Mouse (Mus musculus): Measurements from ENCODE around the gene Klhl36.
"Not testable (repeated sequence)": the region's sequence is repeated elsewhere in the genome, so short reads cannot be mapped to it uniquely, and the experiment has no call there.

Gene Klhl36

GRCm38 (mm10) chr8:119835270-119835669 is 26.8 kb upstream of the Klhl36 start:
- no peak for DNase-seq (ENCODE audit: low spot score in 2 of 2)

GRCm38 (mm10) chr8:119836831-119837230 is 25.2 kb upstream of the Klhl36 start:
- DNase-seq (ENCODE audit: low spot score in 2 of 2) = no peak

GRCm38 (mm10) chr8:119837553-119838071 is 24.5 kb upstream of the Klhl36 start:
- peak in 1 of 2 experiments; percentile 14 for DNase-seq (ENCODE audit: low spot score in 2 of 2)

- DNase-seq (ENCODE audit: low spot score in 2 of 2) = no peak
These were observed 23.7 kb upstream of the Klhl36 start for GRCm38 (mm10) chr8:119838100-119838982.

GRCm38 (mm10) chr8:119838983-119839340 is 23.1 kb upstream of the Klhl36 start:
- DNase-seq (ENCODE audit: low spot score in 2 of 2) = no peak

GRCm38 (mm10) chr8:119839419-119840021 is 22.5 kb upstream of the Klhl36 start:
- DNase-seq (ENCODE audit: low spot score in 2 of 2) = no peak

- DNase-seq (ENCODE audit: low spot score in 2 of 2) = peak; percentile 96 to 98
These were observed 21.7 kb upstream of the Klhl36 start, which contains the start of gene Cotl1 for GRCm38 (mm10) chr8:119840275-119840808. Gene Cotl1 (minus strand): TSS chr8:119840544.

GRCm38 (mm10) chr8:119840905-119841411 is 21.1 kb upstream of the Klhl36 start:
- no peak for DNase-seq (ENCODE audit: low spot score in 2 of 2)

GRCm38 (mm10) chr8:119843444-119843843 is 18.6 kb upstream of the Klhl36 start:
- peak in 1 of 2 experiments; percentile 76 for DNase-seq (ENCODE audit: low spot score in 2 of 2)

GRCm38 (mm10) chr8:119844577-119844976 is 17.5 kb upstream of the Klhl36 start:
- no peak for DNase-seq (ENCODE audit: low spot score in 2 of 2)

- DNase-seq (ENCODE audit: low spot score in 2 of 2) = not testable (repeated sequence)
These were observed 16.3 kb upstream of the Klhl36 start for GRCm38 (mm10) chr8:119845741-119846140.

- no peak for DNase-seq (ENCODE audit: low spot score in 2 of 2)
These were observed 14.7 kb upstream of the Klhl36 start for GRCm38 (mm10) chr8:119847232-119847922.

- DNase-seq (ENCODE audit: low spot score in 2 of 2) = no peak
These were observed 8.5 kb upstream of the Klhl36 start for GRCm38 (mm10) chr8:119853521-119853920.

GRCm38 (mm10) chr8:119854035-119854434 is 8.0 kb upstream of the Klhl36 start:
- no peak for DNase-seq (ENCODE audit: low spot score in 2 of 2)

GRCm38 (mm10) chr8:119855656-119856055 is 6.4 kb upstream of the Klhl36 start:
- no peak for DNase-seq (ENCODE audit: low spot score in 2 of 2)

- no peak for DNase-seq (ENCODE audit: low spot score in 2 of 2)
These were observed 4.3 kb upstream of the Klhl36 start for GRCm38 (mm10) chr8:119857767-119858166.

GRCm38 (mm10) chr8:119862390-119862734 is 296 bp downstream of the Klhl36 start:
- DNase-seq (ENCODE audit: low spot score in 2 of 2) = no peak

GRCm38 (mm10) chr8:119862749-119863148 is 683 bp downstream of the Klhl36 start:
- DNase-seq (ENCODE audit: low spot score in 2 of 2) = no peak

- DNase-seq (ENCODE audit: low spot score in 2 of 2) = no peak
These were observed 7.5 kb downstream of the Klhl36 start for GRCm38 (mm10) chr8:119869616-119870015.

GRCm38 (mm10) chr8:119873181-119873580 is 11.1 kb downstream of the Klhl36 start:
- no peak for DNase-seq (ENCODE audit: low spot score in 2 of 2)

GRCm38 (mm10) chr8:119881301-119881700 is 19.2 kb downstream of the Klhl36 start:
- DNase-seq (ENCODE audit: low spot score in 2 of 2) = no peak

- no peak for DNase-seq (ENCODE audit: low spot score in 2 of 2)
These were observed 19.9 kb downstream of the Klhl36 start for GRCm38 (mm10) chr8:119881917-119882316.

Measured in cerebellum, postnatal 4 days (tissue).